Mouse (Mus musculus): ENCODE results near the gene Itgam.
"Not testable (repeated sequence)": the region's sequence is repeated elsewhere in the genome, so short reads cannot be mapped to it uniquely, and the experiment has no call there.

The Itgam gene

DNA sequence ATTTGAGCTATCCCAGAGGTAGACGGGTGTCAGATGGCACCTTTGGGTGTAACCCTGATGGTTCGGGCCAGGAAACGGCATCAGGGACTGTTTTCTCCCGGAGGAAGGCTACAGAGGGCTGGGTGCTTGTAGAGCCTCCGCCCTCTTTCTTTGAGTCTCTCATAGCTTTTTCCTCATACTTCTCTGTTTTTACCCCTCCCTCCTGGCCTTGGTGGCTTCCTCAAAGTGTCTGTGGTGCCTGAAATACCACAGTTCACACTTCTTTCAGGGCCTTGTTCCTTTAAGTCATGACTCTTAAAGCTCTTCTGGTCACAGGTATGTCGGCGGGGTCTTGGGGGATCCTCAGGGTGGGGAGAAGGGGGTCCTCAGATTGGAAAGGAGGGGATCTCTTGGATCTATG, at the start of gene Itgam, which contains the start of gene Gm49368:
Itgam (plus strand) TSS at position 185 of the 400 bp plus-strand sequence.
Gm49368 (plus strand) TSS at position 228 of the 400 bp plus-strand sequence.
- no peak for DNase-seq (ENCODE audit: low read depth, low spot score)

GRCm38 (mm10) chr7:128013116-128013515, 49.3 kb upstream of the Itgam start:
- DNase-seq (ENCODE audit: low read depth, low spot score): no peak

- not testable (repeated sequence) for DNase-seq (ENCODE audit: low read depth, low spot score)
Measured at GRCm38 (mm10) chr7:128016134-128016533, 46.3 kb upstream of the Itgam start.

DNA sequence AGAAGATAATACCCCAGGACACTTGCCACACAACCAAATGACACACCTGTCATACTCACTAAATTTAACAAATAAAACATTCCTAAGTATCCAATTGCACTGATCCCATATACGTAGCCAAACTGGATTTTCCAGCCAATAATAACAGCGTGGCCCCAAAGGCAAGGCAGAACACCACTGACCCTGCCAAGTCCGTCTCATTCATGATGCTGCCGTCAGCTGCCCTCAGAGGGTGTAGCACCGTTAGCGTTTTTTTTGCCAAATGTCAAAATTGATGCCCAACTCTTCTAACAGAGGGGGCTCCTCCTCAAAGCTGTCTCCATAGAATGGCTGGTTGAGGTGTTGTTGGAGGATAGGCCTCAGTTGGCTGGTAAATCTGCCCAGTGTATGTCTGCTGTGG, 45.8 kb upstream of the Itgam start:
- DNase-seq (ENCODE audit: low read depth, low spot score): no peak

GRCm38 (mm10) chr7:128018275-128018674, 44.2 kb upstream of the Itgam start:
- no peak for DNase-seq (ENCODE audit: low read depth, low spot score)

- peak; percentile 48 for DNase-seq (ENCODE audit: low read depth, low spot score)
Measured at GRCm38 (mm10) chr7:128019187-128019586, 43.3 kb upstream of the Itgam start.

- no peak for DNase-seq (ENCODE audit: low read depth, low spot score)
Measured at GRCm38 (mm10) chr7:128022974-128023373, 39.5 kb upstream of the Itgam start.

- peak; percentile 62 for DNase-seq (ENCODE audit: low read depth, low spot score)
Measured at GRCm38 (mm10) chr7:128023565-128023964, 38.9 kb upstream of the Itgam start.

GRCm38 (mm10) chr7:128024364-128024763, 38.1 kb upstream of the Itgam start:
- no peak for DNase-seq (ENCODE audit: low read depth, low spot score)

GRCm38 (mm10) chr7:128024932-128025331, 37.5 kb upstream of the Itgam start:
- peak; percentile 94 for DNase-seq (ENCODE audit: low read depth, low spot score)

DNA sequence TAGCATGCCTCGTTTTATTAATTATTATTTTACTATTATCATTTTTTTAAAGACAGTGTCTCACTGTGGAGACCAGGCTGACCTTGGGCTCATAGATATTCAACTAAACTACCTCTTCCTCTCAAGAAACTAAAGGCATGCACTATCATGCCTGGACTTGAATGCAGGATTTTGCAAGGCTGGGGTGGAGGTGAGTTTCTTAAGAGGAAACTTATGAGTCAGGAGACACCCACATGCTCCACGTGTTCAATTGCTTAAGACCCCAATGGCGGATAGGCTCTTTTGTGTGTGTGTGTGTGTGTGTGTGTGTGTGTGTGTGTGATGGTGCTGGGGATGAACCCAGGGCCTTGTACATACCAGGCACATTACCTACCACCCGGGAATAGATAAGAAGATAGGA, 37.1 kb upstream of the Itgam start:
- peak; percentile 56 for DNase-seq (ENCODE audit: low read depth, low spot score)

- DNase-seq (ENCODE audit: low read depth, low spot score): no peak
Measured at GRCm38 (mm10) chr7:128031403-128031976, 30.9 kb upstream of the Itgam start.

DNA sequence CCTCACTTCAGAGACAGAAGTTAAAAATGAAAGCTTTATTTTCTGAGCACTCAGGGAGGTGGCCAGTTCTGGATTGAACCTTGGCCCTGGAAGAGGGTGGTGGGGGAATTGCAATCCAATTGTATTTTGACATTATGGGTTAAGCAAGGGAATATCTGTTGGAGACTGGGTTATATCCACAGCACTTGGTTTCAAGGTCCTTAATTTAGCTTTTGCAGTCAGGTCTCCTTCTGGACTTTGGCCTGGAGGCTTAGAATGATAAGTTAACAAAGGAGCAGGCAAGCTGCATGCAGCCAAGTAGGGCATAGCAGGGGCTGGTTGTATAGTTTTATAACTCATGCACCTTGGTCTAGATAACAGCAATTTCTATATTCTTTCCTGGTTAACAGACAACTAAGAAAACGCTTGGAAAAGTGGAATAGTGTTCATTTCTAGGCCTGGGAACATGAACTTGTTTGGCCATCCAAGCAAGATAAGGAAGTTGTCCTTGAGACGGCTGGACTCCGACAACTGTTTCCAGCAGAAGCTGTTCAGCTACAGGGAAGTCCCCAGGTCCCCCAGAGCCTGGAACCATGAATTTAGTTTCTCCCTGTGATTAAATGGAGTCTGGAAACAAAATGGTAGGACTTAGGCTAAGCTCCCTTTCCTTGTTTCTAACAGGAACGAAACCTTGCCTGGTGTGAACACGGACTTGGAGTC, 30.0 kb upstream of the Itgam start:
- no peak for DNase-seq (ENCODE audit: low read depth, low spot score)

GRCm38 (mm10) chr7:128032989-128033293, 29.5 kb upstream of the Itgam start:
- no peak for DNase-seq (ENCODE audit: low read depth, low spot score)

GRCm38 (mm10) chr7:128033616-128034015, 28.8 kb upstream of the Itgam start:
- no peak for DNase-seq (ENCODE audit: low read depth, low spot score)

DNA sequence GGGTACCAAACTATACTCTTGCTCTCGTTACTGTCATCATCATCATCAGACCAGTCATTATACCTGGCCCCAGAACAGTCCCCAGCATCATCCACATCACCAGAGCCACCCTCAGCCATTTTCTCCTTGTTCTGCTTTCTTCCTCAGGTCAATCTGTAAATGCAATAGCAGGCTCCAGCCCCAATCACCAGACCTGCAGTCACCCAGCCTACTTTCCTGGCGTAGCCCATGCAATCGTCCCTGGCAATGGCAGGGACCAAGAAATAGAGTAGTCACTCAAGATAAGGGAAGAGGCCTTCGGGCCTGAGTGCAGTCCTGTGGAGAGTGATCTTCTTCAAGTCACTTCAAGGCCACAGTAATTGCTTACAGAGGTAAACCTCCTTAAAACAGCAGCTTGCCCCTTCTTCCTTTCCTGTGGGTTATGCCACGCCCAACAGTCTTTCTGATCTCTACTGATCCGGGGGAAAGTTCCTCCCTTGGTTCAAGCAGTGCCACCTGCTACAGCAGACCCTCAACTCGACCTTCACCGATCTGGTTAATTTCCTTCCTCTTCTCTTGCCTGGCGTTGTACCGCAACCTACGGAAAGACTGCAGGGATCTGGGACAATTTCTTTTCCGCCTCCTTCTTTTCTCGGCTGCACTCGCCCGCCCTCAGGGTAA, 20.1 kb upstream of the Itgam start:
- DNase-seq (ENCODE audit: low read depth, low spot score): not testable (repeated sequence)

DNA sequence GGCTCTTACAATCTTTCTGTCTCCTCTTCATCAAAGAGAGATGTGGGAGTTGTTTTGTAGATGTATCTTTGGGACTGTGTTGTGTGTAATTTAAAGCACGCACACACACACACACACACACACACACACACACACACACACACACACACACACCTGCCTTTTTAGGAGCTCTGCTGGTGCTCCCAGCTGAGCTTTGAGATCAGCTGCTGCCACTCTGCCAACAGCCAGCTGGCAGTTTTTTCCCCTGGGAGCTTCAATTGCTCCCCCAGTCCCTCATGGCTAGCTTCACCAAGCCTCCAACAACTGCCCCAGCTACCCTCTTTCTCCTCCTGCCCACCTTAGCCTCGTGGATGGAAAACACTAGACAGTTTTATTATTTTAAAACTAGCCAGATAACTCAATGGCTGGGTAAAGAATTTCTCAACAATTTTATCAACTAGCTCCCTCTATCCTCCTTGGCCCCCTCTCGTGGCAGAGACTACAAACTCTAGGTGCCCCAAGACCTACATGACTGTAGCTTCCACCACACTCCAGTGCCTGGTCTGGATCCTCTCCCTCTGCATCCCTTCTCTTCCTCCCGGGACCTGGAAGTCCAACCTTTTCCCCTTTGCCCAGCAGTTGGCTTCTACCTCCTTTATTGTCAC, 18.2 kb upstream of the Itgam start:
- DNase-seq (ENCODE audit: low read depth, low spot score): no peak

DNA sequence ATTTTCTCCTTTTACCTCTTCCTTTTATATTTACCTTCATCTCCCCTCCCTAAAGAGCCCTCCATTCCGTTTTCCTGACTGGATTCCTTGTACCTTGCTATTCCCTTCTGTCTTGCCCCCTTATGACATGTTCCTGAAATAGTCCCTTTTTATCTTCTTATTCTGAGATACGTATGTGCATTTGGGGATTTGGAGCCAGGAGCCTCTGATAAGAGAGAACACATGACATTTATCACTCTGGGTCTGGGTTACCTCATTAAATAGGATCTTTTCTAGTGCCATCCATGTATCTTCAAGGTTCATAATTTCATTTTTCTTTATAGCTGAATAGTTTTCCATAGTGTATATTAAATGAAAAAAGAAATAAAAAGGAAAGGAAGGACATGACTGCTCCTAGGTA, 16.8 kb upstream of the Itgam start:
- DNase-seq (ENCODE audit: low read depth, low spot score): no peak

DNA sequence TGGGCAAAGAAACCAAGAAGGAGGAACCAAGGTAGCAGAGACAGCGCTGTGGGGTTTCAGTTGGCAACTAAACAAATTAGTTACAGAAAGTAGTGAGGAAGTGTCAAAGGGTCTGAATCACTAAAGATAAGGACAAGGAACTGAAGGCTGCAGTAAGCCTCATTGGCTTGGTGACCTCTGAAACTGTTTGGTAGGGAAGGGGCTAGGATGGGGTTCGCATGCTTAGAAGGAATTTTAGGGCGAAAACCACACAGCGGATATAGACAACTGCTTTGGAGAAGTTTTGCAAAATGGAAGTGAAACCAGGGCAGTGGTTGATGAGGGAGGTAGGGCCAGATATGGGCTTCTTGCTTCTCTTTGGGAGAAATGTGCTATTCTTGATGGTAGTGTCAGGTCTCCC, 13.6 kb upstream of the Itgam start:
- no peak for DNase-seq (ENCODE audit: low read depth, low spot score)

DNA sequence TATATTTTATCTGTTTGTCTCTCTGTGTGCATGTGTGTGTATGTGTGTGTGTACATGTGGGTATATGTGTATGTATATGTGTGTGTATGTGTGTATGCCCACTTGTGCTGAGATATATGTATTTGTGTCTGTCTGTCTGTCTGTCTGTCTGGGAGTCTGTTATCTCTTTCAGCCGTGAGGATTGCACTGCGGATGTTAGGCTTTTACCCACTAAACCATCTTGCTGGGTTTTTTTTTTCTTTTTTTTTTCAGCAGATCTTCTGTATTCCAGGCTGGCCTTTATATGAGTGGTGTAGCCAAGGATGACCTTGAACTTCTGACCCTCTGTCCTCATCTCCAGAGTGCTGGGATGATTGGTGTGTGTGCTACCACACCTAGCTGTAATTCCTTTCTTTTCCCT, 13.2 kb upstream of the Itgam start:
- no peak for DNase-seq (ENCODE audit: low read depth, low spot score)

GRCm38 (mm10) chr7:128050739-128051138, 11.7 kb upstream of the Itgam start:
- peak; percentile 67 for DNase-seq (ENCODE audit: low read depth, low spot score)

DNA sequence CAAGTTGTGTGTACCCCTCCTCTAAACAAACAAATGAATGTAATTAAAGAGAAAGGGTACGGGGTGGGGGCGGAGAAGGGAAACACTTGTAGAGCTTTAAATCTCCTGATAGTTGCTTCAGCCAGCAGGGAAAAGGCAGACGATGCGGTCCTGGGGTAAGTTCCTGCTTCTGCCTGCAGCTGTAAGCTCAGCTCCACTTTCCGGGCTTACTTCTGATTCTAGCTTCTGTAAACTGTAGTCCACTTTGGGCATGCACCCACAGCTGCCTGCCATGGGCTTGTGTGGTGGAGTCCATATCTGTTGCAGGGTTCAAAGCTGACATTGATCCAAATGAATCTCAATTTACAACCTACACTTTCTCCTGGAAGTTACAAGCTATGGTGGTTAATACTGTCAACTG, 9.4 kb upstream of the Itgam start:
- no peak for DNase-seq (ENCODE audit: low read depth, low spot score)
